Mouse (Mus musculus) stomach, postnatal 0 days (tissue): ENCODE data around the gene Ift46. TPM values are rescaled to one million over a fixed set of nuclear protein-coding genes. Genes with fewer than 3 reads are reported as not detected.

Source experiments
- ATAC-seq: fragments of 200-750 bp; cut with Nextera tagmentation; 2 replicates; pipeline ENCODE4 v1.8.0; 2017; ENCODE audit not compliant: low FRiP score, low TSS enrichment
- DNase-seq: peaks from one replicate; pipeline ENCODE4 v3.0.0-alpha.2; 2016; ENCODE audit warnings: low spot score
- H3K27ac ChIP-seq: fragments of 300-500 bp; sonication (generic); replicated peaks from 2 replicates; pipeline ENCODE4 v1.5.1; 2014; ENCODE audit warnings: mild to moderate bottlenecking, control low read depth
- H3K27me3 ChIP-seq: fragments of 300-500 bp; sonication (generic); 2 replicates; pipeline ENCODE4 v1.6.1; 2014; ENCODE audit warnings: low read length; ENCODE audit not compliant: control insufficient read depth, insufficient read depth
- H3K36me3 ChIP-seq: fragments of 300-500 bp; sonication (generic); 2 replicates; pipeline ENCODE4 v1.6.1; 2014; ENCODE audit warnings: low read length, mixed read lengths; ENCODE audit not compliant: control insufficient read depth, insufficient read depth
- H3K4me1 ChIP-seq: fragments of 300-500 bp; sonication (generic); replicated peaks from 2 replicates; pipeline ENCODE4 v1.6.1; 2014; ENCODE audit warnings: antibody characterized with exemption; ENCODE audit not compliant: control insufficient read depth, insufficient read depth
- H3K4me2 ChIP-seq: fragments of 300-500 bp; sonication (generic); replicated peaks from 2 replicates; pipeline ENCODE4 v1.6.1; 2014; ENCODE audit warnings: low read depth, mild to moderate bottlenecking, control low read depth, moderate library complexity
- H3K4me3 ChIP-seq: fragments of 300-500 bp; sonication (generic); 2 replicates; pipeline ENCODE4 v1.5.1; 2014; ENCODE audit warnings: low read depth, low read length, control low read depth
- H3K9ac ChIP-seq: fragments of 300-500 bp; sonication (generic); 2 replicates; pipeline ENCODE4 v1.6.1; 2014; ENCODE audit warnings: mild to moderate bottlenecking, low read length, control low read depth, mixed read lengths
- H3K9me3 ChIP-seq: fragments of 300-500 bp; sonication (generic); 2 replicates; pipeline ENCODE4 v1.6.1; 2016; ENCODE audit warnings: low read length; ENCODE audit not compliant: control insufficient read depth
- CTCF ChIP-seq: IDR thresholded peaks from 2 replicates; pipeline ENCODE4 v1.5.1; 2016; ENCODE audit warnings: antibody characterized with exemption, low read depth, mild to moderate bottlenecking, moderate library complexity
- EP300 ChIP-seq: optimal IDR thresholded peaks from 2 replicates; pipeline ENCODE3; 2016; ENCODE audit warnings: antibody characterized with exemption
- WGBS: fragments of 180-500 bp; shearing (Covaris S2); extraction: QIAGEN DNeasy Blood & Tissue Kit; methylation state at CpG from one replicate; pipeline ENCODE4 v1.1.7; 2014; 5-methylcytosine and 5-hydroxymethylcytosine counted together
- polyA plus RNA-seq: library from polyadenylated mRNA; unstranded; fragments of >200 nt; fragmentation: Nextera tagmentation; extraction: Ambion mirVana; gene quantifications from 2 replicates; pipeline ENCODE4 v1.2.1, GENCODE M21; 2015

Gene Ift46
- polyA plus RNA-seq, 1 experiment from 2014 or later, result 55.5 TPM

- 2% methylated on average over 36 of the region's 40 CpGs for WGBS
- no peaks in the 10 kb centered on the region for H3K27me3 ChIP-seq
- ATAC-seq, result peak; percentile 84
- peak overlapping the region; percentile 87 for H3K4me2 ChIP-seq
- peak overlapping the region; percentile 62 for H3K9ac ChIP-seq
- H3K36me3 ChIP-seq, result peaks cover 4% of the 10 kb centered on the region
- H3K9me3 ChIP-seq, result no peaks in the 10 kb centered on the region
- peak; percentile 64 for TF ChIP-seq CTCF
- no peak for TF ChIP-seq EP300
- DNase-seq, result peak; percentile 93
- peak overlapping the region; percentile 55 for H3K4me3 ChIP-seq
- peak overlapping the region; percentile 56; the same call in 1 of the 2 replicates for H3K27ac ChIP-seq
- H3K4me1 ChIP-seq, result peaks cover 7% of the 10 kb centered on the region
Measured at GRCm38 (mm10) chr9:44721154-44721876, 46.4 kb upstream of the Ift46 start.

GRCm38 (mm10) chr9:44721877-44722186 lies 45.9 kb upstream of the Ift46 start:
- H3K9me3 ChIP-seq, result no peaks in the 10 kb centered on the region
- H3K9ac ChIP-seq, result no peak overlapping the region
- peaks cover 3% of the 10 kb centered on the region; the same call in 1 of the 2 replicates for H3K36me3 ChIP-seq
- ATAC-seq, result 0 out of 2 replicates have a peak, but pooled peaks have one; percentile 2
- TF ChIP-seq CTCF, result no peak
- TF ChIP-seq EP300, result no peak
- peaks cover 7% of the 10 kb centered on the region for H3K4me1 ChIP-seq
- 84% methylated on average over 3 of the region's 3 CpGs for WGBS
- H3K4me3 ChIP-seq, result no peak overlapping the region
- peak overlapping the region; percentile 87; the same call in 1 of the 2 replicates for H3K4me2 ChIP-seq
- H3K27ac ChIP-seq, result no peak overlapping the region
- no peak for DNase-seq
- no peaks in the 10 kb centered on the region for H3K27me3 ChIP-seq

GRCm38 (mm10) chr9:44722575-44722974 lies 45.1 kb upstream of the Ift46 start:
- H3K9ac ChIP-seq, result no peak overlapping the region
- no peak overlapping the region for H3K4me2 ChIP-seq
- H3K4me3 ChIP-seq, result no peak overlapping the region
- ATAC-seq, result no peak
- H3K9me3 ChIP-seq, result no peaks in the 10 kb centered on the region
- H3K4me1 ChIP-seq, result peaks cover 7% of the 10 kb centered on the region
- no peak for DNase-seq
- 71% methylated on average over 7 of the region's 7 CpGs for WGBS
- no peak for TF ChIP-seq CTCF
- TF ChIP-seq EP300, result no peak
- no peaks in the 10 kb centered on the region for H3K27me3 ChIP-seq
- H3K36me3 ChIP-seq, result peaks cover under 1% of the 10 kb centered on the region; the same call in 1 of the 2 replicates
- no peak overlapping the region for H3K27ac ChIP-seq

GRCm38 (mm10) chr9:44723008-44723407 lies 44.7 kb upstream of the Ift46 start:
- Histone ChIP-seq H3K4me1 (peaks cover 7% of the 10 kb centered on the region), H3K27ac (peak overlapping the region; percentile 49), H3K36me3 (no peaks in the 10 kb centered on the region), H3K27me3 (no peaks in the 10 kb centered on the region), H3K4me3 (no peak overlapping the region), H3K4me2 (no peak overlapping the region), H3K9ac (peak overlapping the region; percentile 3; the same call in 1 of the 2 replicates), H3K9me3 (no peaks in the 10 kb centered on the region)
- DNase-seq, result no peak
- ATAC-seq, result no peak
- WGBS, result 42% methylated on average over 7 of the region's 7 CpGs
- TF ChIP-seq CTCF (no peak), EP300 (no peak)

GRCm38 (mm10) chr9:44723521-44724041 lies 44.1 kb upstream of the Ift46 start:
- Histone ChIP-seq H3K9me3 (no peaks in the 10 kb centered on the region), H3K4me1 (peaks cover 7% of the 10 kb centered on the region), H3K27me3 (no peaks in the 10 kb centered on the region), H3K4me3 (no peak overlapping the region), H3K36me3 (no peaks in the 10 kb centered on the region), H3K4me2 (no peak overlapping the region), H3K27ac (peak overlapping the region; percentile 49), H3K9ac (peak overlapping the region; percentile 3; the same call in 1 of the 2 replicates)
- 63% methylated on average over 11 of the region's 11 CpGs for WGBS
- TF ChIP-seq CTCF, result no peak
- TF ChIP-seq EP300, result no peak
- DNase-seq, result no peak
- no peak for ATAC-seq

- Histone ChIP-seq H3K9ac (no peak overlapping the region), H3K27me3 (no peaks in the 10 kb centered on the region), H3K9me3 (no peaks in the 10 kb centered on the region), H3K4me2 (no peak overlapping the region), H3K36me3 (no peaks in the 10 kb centered on the region), H3K4me3 (no peak overlapping the region), H3K27ac (peak overlapping the region; percentile 30; the same call in 1 of the 2 replicates), H3K4me1 (peaks cover 7% of the 10 kb centered on the region)
- no peak; the same call in 1 of the 2 replicates for ATAC-seq
- TF ChIP-seq CTCF (no peak), EP300 (no peak)
- 33% methylated on average over 6 of the region's 6 CpGs for WGBS
- peak; percentile 50 for DNase-seq
Measured at GRCm38 (mm10) chr9:44724223-44724622, 43.5 kb upstream of the Ift46 start.
